In genomic region chr10:22034303-22034702, GRCm38 (mm10) we compare ENCODE assay signal across 9 mouse cellular contexts. TPM values are rescaled to one million over a fixed set of nuclear protein-coding genes. Genes with fewer than 3 reads are reported as not detected.
A peak's percentile ranks its signal among the peaks of the same experiment; 100 is the strongest.
DNase-seq lines count a peak whose midpoint lies in the region; ATAC-seq and TF ChIP-seq lines count a peak whose summit lies in the region.
"Had no signal": no experiment of that assay in that cellular context is flagged by ENCODE, and none has a peak within 500 bp of the region (broad histone marks: within the 10 kb centered on the region; RNA-seq: fewer than 3 reads in every experiment).

No protein-coding gene starts in this region.

- H3K4me3 ChIP-seq in layer of hippocampus, adult 2 months, result no peak overlapping the region
- H3K4me3 ChIP-seq: megakaryocyte, embryonic 14.5 days had no signal

- DNase-seq in embryo, embryonic 10.5 days (ENCODE audit: low spot score), result peak; percentile 72
- DNase-seq in embryo, embryonic 10 days (ENCODE audit: low spot score), result no peak
- peak in 1 of 2 experiments; percentile 46 for DNase-seq in layer of hippocampus, adult 2 months (ENCODE audit: low spot score in 2 of 2)
- DNase-seq in layer of hippocampus, adult 9-11 months, result no peak
- peak; percentile 40 for DNase-seq in CD4-positive helper T cell, adult 2 months (ENCODE audit: low read depth, low spot score)
- peak; percentile 39 to 46 for DNase-seq in layer of hippocampus, postnatal 14 days (ENCODE audit: low spot score in 2 of 2)
- DNase-seq in adrenal gland, postnatal 25 days, result no peak

- H3K27ac ChIP-seq in layer of hippocampus, adult 2 months, result no peak overlapping the region

- peak; percentile 75 for TF ChIP-seq CTCF in layer of hippocampus, adult 2 months (conservative IDR thresholded peaks at IDR 0.05)

- ATAC-seq in erythroblast, adult 5-6 weeks (replicated peaks; ENCODE audit: low FRiP score, poor library complexity, severe bottlenecking), result no peak

RNA-seq across cellular contexts. Expression of gene 4930444G20Rik, which starts 33.6 kb away (rescaled TPM):
- total RNA-seq in layer of hippocampus, adult 2 months (2021), result not detected
- not detected for total RNA-seq in layer of hippocampus, postnatal 14 days (2021)
- not detected in 2 replicates for total RNA-seq in erythroblast, adult 5-6 weeks (2015; ENCODE audit: low replicate concordance)
- total RNA-seq in erythroblast, adult 5-6 weeks (2017; ENCODE audit: low replicate concordance), result not detected in 2 replicates
- not detected in 2 replicates for total RNA-seq in adrenal gland, postnatal 25 days (2021)

Comparison
In these comparisons a context has a peak if more than half of its experiments do, and no peak if none do; other contexts are left out.
1. DNase-seq: peak in embryo, embryonic 10.5 days (single experiment), CD4-positive helper T cell, adult 2 months (single experiment) and layer of hippocampus, postnatal 14 days (2 of 2); none in embryo, embryonic 10 days (single experiment), layer of hippocampus, adult 9-11 months (single experiment) and adrenal gland, postnatal 25 days (single experiment).